Mouse (Mus musculus): ENCODE measurements around the gene Twf2. TPM values are rescaled to one million over a fixed set of nuclear protein-coding genes. Genes with fewer than 3 reads are reported as not detected.

The Twf2 gene
- polyA plus RNA-seq, 1 experiment, result 54.7 TPM

DNA sequence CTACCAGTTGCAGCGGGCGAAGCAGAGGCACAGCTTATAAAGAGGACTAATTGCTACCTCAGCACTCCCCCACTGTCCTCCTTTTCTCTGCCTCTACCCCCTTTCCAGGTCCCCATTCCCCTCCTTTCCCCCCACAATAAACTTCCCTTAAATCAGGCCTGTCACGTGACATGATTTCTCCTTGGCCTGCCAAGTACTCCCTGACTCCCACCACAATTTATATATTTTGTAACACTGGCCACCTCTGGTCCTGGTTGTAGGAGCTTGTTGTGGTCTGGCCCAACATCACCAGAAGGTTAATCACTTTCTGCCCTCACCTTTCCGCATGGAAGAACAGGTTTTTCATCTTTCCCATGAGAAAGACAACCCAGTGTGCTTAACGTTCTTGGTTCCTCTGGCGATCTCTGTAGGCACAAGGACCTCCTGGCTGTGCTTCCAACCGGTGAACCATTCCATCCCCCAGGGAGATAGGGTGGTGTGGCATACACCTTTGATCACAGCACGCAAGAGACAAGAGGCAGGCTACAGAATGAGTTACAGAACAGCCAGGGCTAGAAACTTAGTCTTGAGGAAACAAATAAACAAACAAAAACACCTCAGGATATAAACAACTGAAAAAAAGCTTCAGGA lies 18.1 kb downstream of the Twf2 start:
- Histone ChIP-seq H3K79me3 (ENCODE audit: low read depth) (no peaks in the 10 kb centered on the region), H3ac (ENCODE audit: control insufficient read depth, insufficient read length, low read depth) (no peak overlapping the region), H3K27me3 (ENCODE audit: control insufficient read depth, insufficient read depth, insufficient read length) (peaks cover 30% of the 10 kb centered on the region), H3K4me3 (ENCODE audit: insufficient read depth, poor library complexity, severe bottlenecking) (no peak overlapping the region), H3K79me2 (ENCODE audit: control insufficient read depth, insufficient read depth) (no peaks in the 10 kb centered on the region), H3K36me3 (ENCODE audit: control insufficient read depth, insufficient read depth) (no peaks in the 10 kb centered on the region)
- TF ChIP-seq FOSL1 (IDR thresholded peaks at IDR 0.05; ENCODE audit: insufficient read depth, low read length, poor library complexity, severe bottlenecking) (no peak), CEBPB (IDR thresholded peaks at IDR 0.05; ENCODE audit: low read depth) (no peak), USF1 (IDR thresholded peaks at IDR 0.05; ENCODE audit: low read depth) (no peak), CTCF (IDR thresholded peaks at IDR 0.05; ENCODE audit: control insufficient read depth, insufficient read depth, insufficient read length) (no peak), MYOD1 (IDR thresholded peaks at IDR 0.05; ENCODE audit: control insufficient read depth, insufficient read length, low read depth) (no peak), MAX (IDR thresholded peaks at IDR 0.05) (no peak), MYOG (IDR thresholded peaks at IDR 0.05; ENCODE audit: control insufficient read depth, extremely low read depth, insufficient read length) (no peak)

DNA sequence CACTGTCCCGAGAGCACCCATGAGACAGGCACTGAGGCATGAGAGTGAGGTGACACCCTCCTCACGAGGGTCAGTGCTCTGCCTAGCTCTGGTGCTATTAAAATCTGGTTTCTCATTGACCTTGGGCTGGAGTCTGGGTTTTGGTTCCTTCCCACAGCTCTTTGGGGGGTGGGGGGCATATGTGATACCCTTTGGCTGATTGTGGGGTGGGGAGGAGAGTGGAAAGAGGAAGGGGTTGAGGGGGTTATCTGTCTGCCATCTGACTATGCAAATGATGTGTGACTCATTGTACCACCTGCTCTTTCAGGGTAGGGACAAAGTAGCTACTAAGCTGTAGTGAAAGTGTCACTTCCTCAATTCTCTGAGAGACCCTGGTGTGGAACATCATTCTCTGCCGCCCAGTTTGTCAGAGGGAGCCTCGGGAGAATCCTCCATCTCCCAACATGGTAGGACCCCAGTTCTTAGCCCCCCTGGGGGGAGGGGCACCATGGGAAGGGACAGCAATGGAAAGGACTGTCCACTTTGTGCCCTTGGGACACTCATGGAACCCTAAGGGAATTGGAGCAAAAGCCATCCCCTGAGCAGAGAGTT lies 19.4 kb downstream of the Twf2 start, which contains the start of gene Tlr9:
Gene Tlr9, plus strand, starts transcription at position 338 of the 591 bp plus-strand sequence.
- Histone ChIP-seq H3ac (ENCODE audit: control insufficient read depth, insufficient read length, low read depth) (no peak within 1 kb of the TSS), H3K27me3 (ENCODE audit: control insufficient read depth, insufficient read depth, insufficient read length) (peaks cover 35% of the 10 kb centered on the region), H3K79me2 (ENCODE audit: control insufficient read depth, insufficient read depth) (no peaks in the 10 kb centered on the region), H3K79me3 (ENCODE audit: low read depth) (no peaks in the 10 kb centered on the region), H3K4me3 (ENCODE audit: insufficient read depth, poor library complexity, severe bottlenecking) (no peak within 1 kb of the TSS), H3K36me3 (ENCODE audit: control insufficient read depth, insufficient read depth) (no peaks in the 10 kb centered on the region)
- TF ChIP-seq MYOG (IDR thresholded peaks at IDR 0.05; ENCODE audit: control insufficient read depth, extremely low read depth, insufficient read length), result no peak
- no peak for TF ChIP-seq CTCF (IDR thresholded peaks at IDR 0.05; ENCODE audit: control insufficient read depth, insufficient read depth, insufficient read length)
- no peak for TF ChIP-seq FOSL1 (IDR thresholded peaks at IDR 0.05; ENCODE audit: insufficient read depth, low read length, poor library complexity, severe bottlenecking)

DNA sequence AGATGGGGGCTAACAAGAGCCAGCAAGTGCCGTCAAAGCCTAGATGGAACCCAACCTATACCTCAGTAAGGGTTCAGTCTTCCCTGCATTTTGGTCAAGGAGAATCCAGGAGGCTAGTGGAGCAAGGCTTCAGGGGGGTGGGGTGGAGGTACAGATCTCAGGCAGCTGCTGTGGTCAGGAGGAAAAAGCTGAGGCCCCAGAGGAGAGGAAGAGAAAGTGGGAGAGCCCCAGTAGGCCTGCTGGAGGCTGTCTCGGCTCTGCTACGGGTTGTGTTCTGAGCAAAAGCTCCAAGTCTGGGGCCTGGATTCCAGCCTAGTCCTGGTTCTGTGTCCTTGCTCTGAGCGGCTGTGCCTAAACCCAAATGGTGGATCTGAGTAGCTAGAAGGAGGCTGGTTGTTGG lies 20.1 kb downstream of the Twf2 start:
- Histone ChIP-seq H3K79me2 (ENCODE audit: control insufficient read depth, insufficient read depth) (no peaks in the 10 kb centered on the region), H3K79me3 (ENCODE audit: low read depth) (no peaks in the 10 kb centered on the region), H3K36me3 (ENCODE audit: control insufficient read depth, insufficient read depth) (no peaks in the 10 kb centered on the region), H3K4me3 (ENCODE audit: insufficient read depth, poor library complexity, severe bottlenecking) (no peak overlapping the region), H3K27me3 (ENCODE audit: control insufficient read depth, insufficient read depth, insufficient read length) (peaks cover 35% of the 10 kb centered on the region), H3ac (ENCODE audit: control insufficient read depth, insufficient read length, low read depth) (no peak overlapping the region)
- TF ChIP-seq CTCF (IDR thresholded peaks at IDR 0.05; ENCODE audit: control insufficient read depth, insufficient read depth, insufficient read length) (no peak), CEBPB (IDR thresholded peaks at IDR 0.05; ENCODE audit: low read depth) (no peak), MYOG (IDR thresholded peaks at IDR 0.05; ENCODE audit: control insufficient read depth, extremely low read depth, insufficient read length) (no peak), FOSL1 (IDR thresholded peaks at IDR 0.05; ENCODE audit: insufficient read depth, low read length, poor library complexity, severe bottlenecking) (no peak), MYOD1 (IDR thresholded peaks at IDR 0.05; ENCODE audit: control insufficient read depth, insufficient read length, low read depth) (no peak), USF1 (IDR thresholded peaks at IDR 0.05; ENCODE audit: low read depth) (no peak), MAX (IDR thresholded peaks at IDR 0.05) (no peak)

DNA sequence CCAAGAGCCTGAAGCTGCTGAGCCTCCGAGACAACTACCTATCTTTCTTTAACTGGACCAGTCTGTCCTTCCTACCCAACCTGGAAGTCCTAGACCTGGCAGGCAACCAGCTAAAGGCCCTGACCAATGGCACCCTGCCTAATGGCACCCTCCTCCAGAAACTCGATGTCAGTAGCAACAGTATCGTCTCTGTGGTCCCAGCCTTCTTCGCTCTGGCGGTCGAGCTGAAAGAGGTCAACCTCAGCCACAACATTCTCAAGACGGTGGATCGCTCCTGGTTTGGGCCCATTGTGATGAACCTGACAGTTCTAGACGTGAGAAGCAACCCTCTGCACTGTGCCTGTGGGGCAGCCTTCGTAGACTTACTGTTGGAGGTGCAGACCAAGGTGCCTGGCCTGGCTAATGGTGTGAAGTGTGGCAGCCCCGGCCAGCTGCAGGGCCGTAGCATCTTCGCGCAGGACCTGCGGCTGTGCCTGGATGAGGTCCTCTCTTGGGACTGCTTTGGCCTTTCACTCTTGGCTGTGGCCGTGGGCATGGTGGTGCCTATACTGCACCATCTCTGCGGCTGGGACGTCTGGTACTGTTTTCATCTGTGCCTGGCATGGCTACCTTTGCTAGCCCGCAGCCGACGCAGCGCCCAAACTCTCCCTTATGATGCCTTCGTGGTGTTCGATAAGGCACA lies 22.7 kb downstream of the Twf2 start:
- no peak overlapping the region for H3ac ChIP-seq (ENCODE audit: control insufficient read depth, insufficient read length, low read depth)
- no peak for TF ChIP-seq CEBPB (IDR thresholded peaks at IDR 0.05; ENCODE audit: low read depth)
- no peak for TF ChIP-seq MAX (IDR thresholded peaks at IDR 0.05)
- TF ChIP-seq CTCF (IDR thresholded peaks at IDR 0.05; ENCODE audit: control insufficient read depth, insufficient read depth, insufficient read length), result no peak
- TF ChIP-seq MYOD1 (IDR thresholded peaks at IDR 0.05; ENCODE audit: control insufficient read depth, insufficient read length, low read depth), result no peak
- TF ChIP-seq MYOG (IDR thresholded peaks at IDR 0.05; ENCODE audit: control insufficient read depth, extremely low read depth, insufficient read length), result no peak
- TF ChIP-seq FOSL1 (IDR thresholded peaks at IDR 0.05; ENCODE audit: insufficient read depth, low read length, poor library complexity, severe bottlenecking), result no peak
- TF ChIP-seq USF1 (IDR thresholded peaks at IDR 0.05; ENCODE audit: low read depth), result no peak
- H3K79me2 ChIP-seq (ENCODE audit: control insufficient read depth, insufficient read depth), result no peaks in the 10 kb centered on the region
- no peaks in the 10 kb centered on the region for H3K36me3 ChIP-seq (ENCODE audit: control insufficient read depth, insufficient read depth)
- H3K4me3 ChIP-seq (ENCODE audit: insufficient read depth, poor library complexity, severe bottlenecking), result no peak overlapping the region
- no peaks in the 10 kb centered on the region for H3K79me3 ChIP-seq (ENCODE audit: low read depth)
- peaks cover 35% of the 10 kb centered on the region for H3K27me3 ChIP-seq (ENCODE audit: control insufficient read depth, insufficient read depth, insufficient read length)

DNA sequence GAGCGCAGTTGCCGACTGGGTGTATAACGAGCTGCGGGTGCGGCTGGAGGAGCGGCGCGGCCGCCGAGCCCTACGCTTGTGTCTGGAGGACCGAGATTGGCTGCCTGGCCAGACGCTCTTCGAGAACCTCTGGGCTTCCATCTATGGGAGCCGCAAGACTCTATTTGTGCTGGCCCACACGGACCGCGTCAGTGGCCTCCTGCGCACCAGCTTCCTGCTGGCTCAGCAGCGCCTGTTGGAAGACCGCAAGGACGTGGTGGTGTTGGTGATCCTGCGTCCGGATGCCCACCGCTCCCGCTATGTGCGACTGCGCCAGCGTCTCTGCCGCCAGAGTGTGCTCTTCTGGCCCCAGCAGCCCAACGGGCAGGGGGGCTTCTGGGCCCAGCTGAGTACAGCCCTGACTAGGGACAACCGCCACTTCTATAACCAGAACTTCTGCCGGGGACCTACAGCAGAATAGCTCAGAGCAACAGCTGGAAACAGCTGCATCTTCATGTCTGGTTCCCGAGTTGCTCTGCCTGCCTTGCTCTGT lies 23.3 kb downstream of the Twf2 start:
- Histone ChIP-seq H3K79me2 (ENCODE audit: control insufficient read depth, insufficient read depth) (no peaks in the 10 kb centered on the region), H3K4me3 (ENCODE audit: insufficient read depth, poor library complexity, severe bottlenecking) (no peak overlapping the region), H3K27me3 (ENCODE audit: control insufficient read depth, insufficient read depth, insufficient read length) (peaks cover 35% of the 10 kb centered on the region), H3K36me3 (ENCODE audit: control insufficient read depth, insufficient read depth) (no peaks in the 10 kb centered on the region), H3K79me3 (ENCODE audit: low read depth) (no peaks in the 10 kb centered on the region), H3ac (ENCODE audit: control insufficient read depth, insufficient read length, low read depth) (no peak overlapping the region)
- TF ChIP-seq MYOG (IDR thresholded peaks at IDR 0.05; ENCODE audit: control insufficient read depth, extremely low read depth, insufficient read length) (no peak), USF1 (IDR thresholded peaks at IDR 0.05; ENCODE audit: low read depth) (no peak), CEBPB (IDR thresholded peaks at IDR 0.05; ENCODE audit: low read depth) (no peak), FOSL1 (IDR thresholded peaks at IDR 0.05; ENCODE audit: insufficient read depth, low read length, poor library complexity, severe bottlenecking) (no peak)

Data from C2C12 (cell line).